Mouse (Mus musculus): ENCODE data around the gene Dnah14.
A peak's percentile ranks its signal among the peaks of the same experiment; 100 is the strongest.
"Not testable (repeated sequence)": the region's sequence is repeated elsewhere in the genome, so short reads cannot be mapped to it uniquely, and the experiment has no call there.

Dnah14 gene

DNA sequence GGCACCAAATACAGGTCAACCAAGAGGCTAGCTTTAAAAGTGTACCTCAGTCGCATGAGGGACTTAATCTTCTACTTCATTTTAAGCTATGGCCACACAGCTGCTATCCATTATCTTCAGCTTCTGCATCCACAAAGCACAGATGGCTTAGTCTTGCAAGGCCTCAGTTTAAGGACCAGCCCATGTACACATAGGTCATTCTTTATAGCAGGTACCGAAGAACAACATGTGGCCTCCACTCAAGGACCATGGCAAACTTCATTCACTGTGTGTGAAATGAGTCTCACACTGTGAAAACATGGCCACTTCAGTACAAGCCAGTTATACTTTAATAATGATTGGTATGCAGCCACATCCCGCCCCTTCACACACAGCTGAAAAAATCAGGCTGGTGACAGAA is 34.8 kb downstream of the Dnah14 start:
- no peak for DNase-seq

DNA sequence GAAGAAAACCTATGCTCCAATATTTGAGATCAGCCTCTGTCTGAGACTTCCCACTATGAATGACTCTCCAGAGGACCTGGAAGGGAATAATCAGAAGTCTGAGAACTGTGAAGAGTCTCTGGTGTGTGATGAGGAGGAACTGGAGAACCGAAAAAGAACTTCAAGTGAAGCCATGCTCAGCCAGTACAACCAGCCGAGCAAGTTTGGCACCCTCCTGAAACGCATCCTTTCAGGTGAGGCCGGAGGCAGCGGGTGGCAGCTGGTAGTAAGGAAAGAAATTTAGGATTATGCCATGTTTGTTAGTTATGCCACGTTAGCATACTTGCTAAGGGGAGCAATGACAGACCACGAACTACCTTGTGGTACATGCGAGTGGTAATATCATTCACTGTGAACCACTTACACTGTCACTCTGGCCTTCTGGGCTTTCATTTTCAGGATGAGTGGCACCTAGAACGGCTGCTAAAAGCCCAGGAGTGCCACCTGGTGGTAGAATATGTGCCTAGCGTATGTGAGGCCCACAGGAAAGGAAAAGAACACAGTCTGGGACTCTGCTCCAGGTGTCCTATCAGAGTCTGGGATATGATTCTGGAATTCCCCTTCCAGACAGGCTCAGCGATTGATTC is 39.6 kb downstream of the Dnah14 start:
- DNase-seq = peak; percentile 72

DNA sequence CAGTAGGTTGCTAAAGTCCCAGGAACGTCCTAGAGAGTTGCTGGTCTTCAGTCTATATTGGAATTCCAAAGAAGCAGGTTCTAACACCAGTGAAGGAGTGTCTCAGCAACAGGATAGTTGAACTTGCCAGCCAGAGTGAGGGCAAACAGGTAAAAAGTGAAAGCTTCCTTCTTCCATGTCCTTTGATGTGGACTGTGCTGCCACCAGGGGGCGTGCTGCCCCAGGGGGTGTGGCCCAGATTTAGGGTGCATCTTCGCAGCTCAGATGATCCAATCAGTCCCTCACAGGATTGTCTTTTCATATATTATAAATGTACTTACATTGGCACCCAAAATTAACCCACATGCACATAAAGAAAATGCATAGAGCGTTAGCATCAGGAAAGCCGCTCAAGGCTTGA is 41.0 kb downstream of the Dnah14 start:
- no peak for DNase-seq

DNA sequence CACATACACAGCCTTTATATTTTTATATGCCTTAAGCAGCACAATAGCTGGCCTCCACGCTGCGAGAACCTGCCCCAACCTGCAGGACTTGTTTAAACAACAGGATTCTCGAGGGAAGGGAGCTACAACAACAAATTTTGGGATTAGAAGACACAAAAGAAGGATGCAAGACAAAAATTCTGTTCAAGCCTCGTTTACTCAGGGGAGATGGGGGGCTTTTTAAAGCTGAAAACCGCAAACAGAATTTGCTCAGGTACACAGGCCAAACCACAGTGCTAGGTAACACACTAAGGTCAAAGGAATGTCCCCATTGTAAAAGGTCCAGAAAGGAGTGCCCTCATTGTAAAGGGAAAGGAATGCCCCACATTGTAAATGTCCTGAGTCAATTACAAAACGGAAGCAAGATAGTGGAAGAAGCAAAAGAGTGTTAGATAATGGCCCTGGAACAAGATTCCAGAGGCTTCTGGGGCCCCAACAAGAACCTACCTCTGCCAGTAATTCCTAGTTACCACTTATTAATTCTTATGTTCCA is 46.9 kb downstream of the Dnah14 start:
- DNase-seq = no peak

DNA sequence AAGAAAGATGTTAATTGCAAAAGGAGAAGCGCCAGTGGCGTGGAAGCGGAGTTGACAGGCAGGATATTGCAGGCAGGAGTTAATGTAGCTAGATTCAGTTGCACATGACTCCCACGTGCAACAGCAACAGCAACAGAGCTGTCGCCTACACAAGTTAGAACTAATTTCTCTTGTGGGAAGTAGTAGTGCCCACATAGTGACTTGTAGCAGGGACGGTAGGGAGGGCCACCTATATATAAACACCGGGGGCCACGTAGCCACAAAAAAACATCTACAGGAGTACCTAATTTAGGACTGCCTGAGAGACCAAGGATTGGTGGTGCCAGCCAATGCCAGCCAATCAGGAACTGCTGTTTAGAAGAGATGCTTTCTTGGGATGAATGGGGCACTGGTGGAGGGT is 48.5 kb downstream of the Dnah14 start:
- DNase-seq = no peak

DNA sequence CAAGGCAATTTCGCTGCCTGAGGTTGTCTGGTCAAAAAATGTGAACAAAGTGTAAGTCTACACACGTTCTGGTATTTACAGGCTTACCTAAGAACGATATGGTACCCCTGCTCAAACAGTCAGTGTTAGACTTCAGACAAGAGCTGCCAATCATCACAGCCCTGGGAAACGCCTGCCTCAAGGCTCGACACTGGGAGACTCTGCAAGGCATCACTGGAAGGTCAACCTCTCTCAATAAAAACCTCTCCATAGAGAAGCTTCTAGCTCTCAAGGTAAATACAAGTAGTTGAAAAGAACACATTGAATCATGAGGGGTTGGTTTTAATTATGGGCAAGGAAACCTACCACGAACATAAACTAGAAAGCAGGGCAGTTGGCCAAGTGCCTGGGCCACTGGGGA is 51.9 kb downstream of the Dnah14 start:
- no peak for DNase-seq

DNA sequence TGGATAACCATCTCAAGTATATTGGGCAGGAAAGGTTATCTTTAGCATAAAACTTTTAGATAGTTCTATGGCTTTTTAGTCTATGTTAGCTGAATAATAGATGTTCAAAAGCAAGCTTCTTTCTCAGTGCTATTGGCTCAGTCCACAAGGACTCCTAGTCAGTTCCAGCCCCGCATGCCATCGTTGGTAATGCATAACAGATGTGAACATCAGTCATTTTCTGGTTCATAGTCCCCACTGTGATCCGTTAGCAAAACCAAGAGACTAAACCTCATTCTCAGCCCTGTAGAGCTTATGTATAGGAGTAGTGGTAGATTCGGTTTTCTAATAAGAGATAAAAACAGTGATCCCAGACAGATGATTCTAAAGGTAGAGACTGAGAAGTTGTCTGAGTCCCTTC is 55.0 kb downstream of the Dnah14 start:
- no peak for DNase-seq

DNA sequence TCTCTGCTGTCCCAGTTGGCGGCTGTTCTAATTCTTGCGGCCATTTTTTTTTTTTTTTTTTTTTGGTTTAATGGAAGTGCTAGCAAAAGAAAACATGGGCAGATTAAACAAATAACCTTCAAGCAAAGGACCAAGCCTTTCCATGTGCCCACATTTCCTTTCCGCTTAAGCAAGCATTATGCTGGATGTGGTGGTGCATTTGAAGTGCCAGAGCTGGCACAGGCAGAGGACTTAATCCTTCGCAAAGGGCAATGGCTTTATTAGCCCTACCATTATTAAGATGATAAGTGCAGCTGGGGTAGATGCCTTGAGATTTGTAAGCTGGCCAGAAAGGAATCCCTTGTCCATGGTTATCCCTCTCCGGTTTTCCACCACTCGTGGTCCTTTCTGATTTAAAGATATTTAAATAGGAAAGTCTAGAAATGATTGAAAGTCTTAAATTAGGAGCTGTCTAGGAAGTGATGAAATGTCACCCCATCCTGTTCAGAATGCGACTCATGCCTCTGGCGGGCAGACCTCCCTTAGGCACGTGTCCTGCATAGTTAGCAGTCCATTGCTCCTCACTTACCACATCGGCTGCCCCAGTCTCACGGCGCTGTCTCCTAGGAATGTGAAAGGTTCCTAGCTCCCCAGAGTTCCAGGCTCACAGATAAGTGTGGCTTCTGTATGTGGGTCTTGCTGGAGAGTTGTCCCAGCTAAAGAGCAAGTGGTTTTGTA is 61.8 kb downstream of the Dnah14 start:
- DNase-seq = no peak

DNA sequence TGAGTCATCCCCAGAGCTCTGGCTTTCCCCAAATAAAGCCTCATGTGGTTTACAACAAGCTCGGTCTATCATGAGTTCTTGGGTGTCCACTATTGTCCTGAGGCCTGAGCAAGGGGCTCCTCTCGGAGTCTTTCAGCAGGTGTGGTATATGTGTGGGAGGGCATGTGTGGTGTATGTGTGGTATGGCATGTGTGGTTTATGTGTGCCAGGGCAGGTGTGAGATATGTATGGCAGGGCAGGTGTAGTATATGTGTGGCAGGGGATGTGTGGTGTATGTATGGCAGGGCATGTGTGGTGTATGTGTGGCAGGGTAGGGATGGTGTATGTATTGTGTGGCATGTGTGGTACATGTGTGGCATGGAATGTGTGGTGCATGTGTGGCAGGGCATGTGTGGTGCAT is 64.0 kb downstream of the Dnah14 start:
- DNase-seq = no peak

DNA sequence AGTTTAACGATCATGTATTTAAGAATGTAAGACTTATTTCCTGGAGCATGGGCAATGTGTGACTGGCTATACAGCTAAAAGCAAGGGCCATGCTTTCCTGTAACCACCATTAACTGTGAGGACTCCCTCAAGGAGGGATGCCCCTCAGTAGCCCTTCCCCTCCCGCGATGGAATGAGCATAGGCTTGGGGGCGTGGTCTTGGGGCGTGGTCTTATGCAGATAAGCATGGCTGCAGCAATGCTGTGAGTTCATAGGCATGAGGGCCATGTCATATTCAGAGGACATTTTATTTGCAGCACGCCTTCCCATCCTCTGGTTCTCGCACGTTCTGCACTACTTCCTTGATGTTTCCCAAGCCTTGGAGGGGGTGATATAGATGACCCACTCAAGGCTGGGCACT is 71.1 kb downstream of the Dnah14 start:
- DNase-seq = no peak

DNA sequence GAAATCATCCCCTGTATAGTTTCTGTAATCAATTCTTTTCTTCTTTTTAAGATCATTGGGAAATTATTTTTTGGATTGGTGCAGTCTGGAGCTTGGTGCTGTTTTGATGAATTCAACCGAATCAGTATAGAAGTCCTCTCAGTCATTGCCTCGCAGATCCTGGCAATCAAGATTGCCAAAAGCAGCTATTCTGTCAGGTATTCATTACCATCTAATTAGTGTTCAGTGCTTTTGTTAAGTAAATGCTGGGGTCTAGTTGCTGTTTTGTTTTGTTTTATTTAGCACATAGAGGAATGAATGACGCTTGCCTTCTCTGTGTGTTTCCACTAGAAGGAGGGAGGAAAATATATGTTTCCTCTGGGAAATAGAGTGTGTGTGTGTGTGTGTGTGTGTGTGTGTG is 77.1 kb downstream of the Dnah14 start:
- no peak for DNase-seq

DNA sequence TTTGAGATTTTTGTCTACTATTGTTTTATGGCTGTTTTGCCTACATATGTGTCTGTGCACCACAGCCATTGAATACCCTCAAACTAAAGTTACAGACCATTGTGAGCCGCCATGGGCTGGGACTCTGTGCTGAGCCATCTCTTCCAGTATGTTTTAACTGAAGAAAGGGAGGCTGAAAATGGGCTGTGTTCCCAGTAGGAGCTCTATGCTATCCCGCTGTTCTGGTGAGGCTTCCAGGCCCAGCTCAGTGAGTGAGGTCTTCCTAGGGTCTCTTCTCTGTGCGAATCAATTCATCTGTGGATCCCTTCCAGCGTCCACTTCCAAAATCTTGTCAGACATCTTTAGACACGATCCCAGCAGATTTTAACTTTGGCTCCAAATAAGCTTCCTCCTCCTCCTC is 80.1 kb downstream of the Dnah14 start:
- no peak for DNase-seq

DNA sequence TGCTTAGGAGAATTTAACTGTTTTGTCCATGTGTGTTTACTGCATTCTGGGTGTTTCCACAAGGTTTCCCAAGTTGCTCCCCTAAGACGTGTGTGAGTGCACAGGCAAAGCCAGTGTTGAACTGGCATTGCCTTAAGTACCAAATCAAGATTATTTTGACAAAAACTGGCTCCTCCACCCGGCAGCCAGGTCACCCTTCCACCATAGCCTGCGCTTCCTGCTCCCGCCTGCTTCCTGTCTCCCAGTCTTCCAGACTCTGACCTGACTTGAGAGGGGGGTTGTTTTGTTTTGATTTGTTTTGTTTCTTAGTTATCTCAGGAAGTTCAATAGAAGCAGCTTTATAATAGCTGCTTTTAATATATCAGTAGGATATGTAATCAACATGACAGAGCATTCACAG is 90.4 kb downstream of the Dnah14 start:
- DNase-seq = no peak

DNA sequence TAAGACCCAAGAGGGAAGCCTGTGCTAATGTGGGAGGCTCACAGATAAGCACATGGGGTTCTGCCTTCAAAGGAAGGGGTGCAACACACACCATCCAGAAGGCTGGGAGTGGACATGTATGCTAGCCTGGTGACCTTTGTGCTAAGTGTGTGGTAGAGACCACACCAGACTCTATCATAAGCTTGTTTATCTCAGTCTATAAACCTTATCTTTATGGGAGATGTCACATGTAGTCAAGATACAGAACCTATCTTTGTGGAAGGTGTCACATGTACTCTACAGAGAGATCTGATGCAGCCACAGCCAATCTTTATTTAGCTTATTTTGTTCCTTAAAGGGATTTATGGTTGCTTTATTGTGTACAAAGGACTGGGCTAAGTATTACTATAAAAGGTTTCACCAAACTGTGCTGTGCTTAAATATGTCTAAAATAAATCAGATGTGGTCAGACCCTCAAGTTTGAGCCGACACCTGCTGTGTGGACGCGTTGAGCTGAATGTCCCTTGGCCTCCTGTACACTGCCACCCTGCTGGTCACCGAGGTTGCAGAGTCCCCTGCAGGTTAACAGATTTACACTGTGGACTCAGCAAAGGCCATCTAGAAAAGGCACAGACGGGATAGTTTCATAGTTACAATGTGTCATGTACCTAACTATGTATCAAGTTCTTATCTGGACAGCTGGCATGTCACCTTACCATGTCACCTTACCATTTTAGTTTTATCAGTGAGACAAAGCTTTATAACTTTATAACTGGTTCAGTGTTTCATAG is 118.6 kb downstream of the Dnah14 start:
- DNase-seq = no peak

DNA sequence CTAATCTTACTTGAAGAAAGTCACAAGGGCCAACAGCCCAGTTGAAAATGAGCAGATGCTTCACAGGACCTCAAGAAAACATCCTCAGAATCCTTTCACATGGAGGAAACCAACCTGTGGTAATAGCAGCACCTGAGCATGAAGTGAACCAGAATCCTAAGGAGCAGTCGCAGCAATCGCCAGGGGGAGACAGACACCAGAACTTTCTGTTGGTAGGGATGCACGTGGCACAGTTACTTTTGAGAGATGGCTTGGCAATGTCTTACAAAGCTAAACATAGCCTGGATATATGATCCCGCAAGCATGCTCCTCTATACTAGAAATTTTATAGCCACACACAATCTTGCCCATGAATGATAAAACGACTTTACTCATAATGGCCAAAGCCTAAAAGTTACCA is 152.3 kb downstream of the Dnah14 start:
- peak; percentile 13 for DNase-seq

DNA sequence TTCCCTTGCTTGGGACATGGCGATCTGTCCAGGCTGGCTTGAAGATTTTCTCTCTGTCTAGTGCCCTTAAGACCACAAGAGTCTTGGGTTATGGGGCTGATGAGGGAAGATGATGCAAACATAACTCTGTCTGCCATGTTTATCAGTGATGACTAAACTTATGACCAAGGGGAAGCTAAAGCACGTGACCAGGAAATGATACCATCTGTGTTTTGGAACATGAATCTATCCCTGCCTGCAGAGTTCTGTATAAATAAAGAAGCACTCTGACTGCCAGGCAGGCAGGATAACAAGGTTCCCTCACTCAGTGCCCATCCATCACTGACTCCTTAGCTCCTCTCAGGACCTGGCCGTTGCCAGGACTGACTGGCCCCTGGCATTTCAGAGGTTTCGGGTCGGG is 157.2 kb downstream of the Dnah14 start:
- no peak for DNase-seq

DNA sequence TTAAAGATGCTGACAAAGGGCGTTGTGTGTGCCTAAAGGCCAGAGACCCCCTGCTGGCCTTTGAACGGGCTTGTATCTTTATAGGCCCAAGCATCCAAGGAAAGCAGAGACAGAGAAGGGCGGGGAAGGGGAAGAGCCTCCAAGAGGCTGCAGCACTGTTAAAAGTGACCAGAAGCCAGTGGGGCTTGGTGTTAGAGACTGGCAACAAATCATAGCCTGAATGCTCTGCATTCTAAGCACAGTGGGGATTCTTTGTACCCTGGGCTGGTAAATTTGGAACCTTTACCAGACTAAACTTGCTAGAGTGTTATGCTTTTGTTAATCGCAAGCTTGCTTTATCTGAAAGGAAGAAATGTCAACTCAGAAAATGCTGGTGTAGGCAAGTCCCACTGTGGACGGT is 163.9 kb downstream of the Dnah14 start:
- DNase-seq = no peak

DNA sequence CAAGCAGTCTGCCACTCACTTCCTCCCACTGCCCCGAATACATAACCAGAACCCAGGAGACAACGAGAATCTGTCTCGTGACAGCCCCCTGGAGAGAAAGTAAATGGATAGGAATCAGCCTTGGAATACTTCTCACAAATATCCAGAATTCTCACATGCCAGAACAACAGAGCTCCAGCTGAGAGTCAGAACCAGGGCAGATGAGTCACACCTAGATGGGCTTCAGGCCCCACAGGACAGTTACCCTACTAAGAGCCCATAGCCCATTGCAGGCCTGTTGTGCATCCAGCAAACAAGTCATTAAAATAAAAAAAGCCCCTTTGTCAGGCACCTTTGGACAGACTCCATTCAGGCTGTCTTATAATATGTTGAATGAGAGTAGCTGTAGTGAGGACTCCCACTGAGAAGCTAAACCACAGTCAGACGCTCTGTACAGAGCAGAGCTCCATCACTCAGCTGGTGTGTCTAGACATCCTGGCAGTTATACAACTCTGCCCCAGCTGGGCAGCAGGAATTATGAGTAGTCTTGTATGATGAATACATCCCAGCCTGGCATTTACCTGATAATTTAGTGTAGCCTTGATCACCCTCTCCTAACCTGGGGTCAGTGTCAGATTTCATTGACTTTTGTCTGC is 166.0 kb downstream of the Dnah14 start:
- no peak for DNase-seq

DNA sequence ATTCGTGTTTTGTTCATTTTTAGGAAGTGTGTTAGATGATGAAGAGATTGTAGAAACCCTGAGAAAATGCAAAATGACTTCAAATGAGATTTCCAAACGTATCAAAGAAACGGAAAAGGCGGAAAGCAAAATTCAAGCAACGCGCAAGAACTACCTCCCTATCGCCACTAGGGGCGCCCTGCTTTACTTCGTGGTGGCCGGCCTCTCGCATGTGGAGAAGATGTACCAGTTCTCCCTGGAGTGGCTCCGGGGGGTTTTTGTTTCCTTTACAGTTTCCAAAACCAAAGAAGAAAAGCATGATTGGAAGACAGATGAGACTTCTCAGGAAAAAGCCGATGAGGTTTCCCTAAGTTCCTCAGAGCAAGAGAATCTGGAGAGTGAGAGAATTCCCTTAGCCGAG is 193.0 kb downstream of the Dnah14 start:
- no peak for DNase-seq

DNA sequence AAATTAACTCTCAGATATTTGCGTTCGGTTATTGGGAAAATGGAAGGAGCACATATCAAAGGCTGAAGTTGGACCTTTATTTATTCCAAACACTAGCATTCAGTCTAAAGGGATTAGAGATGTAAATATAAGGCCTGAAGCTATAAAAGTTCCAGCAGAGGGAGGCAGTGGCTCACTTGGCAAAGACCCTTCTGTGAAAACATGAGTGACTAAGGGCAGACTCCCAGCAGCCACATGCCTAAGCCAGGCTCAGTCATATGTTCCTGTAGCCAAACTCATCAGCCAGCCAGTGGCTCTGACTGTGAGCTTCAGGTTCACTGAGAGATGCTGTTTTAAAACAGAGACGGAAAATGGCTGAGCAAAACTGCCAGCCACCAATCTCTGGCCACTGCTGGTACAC is 195.5 kb downstream of the Dnah14 start:
- no peak for DNase-seq

DNA sequence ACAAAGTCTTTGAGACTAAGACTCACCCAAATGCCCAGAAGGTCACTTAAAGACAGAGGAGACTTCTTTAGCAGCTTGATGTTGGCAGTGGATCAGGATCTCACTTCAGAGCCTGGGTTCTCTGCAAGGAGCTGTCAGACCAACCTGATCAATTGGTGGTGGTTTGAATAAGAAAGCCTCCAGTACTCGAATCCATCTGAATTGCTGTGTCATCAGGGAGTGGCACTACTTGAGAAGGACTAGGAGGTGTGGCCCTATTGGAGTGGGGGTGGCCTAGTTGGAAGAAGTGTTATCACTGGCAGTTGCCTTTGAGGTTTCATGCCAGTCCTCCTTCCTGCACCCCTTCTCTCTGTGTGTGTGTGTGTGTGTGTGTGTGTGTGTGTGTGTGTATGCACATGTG is 200.2 kb downstream of the Dnah14 start:
- DNase-seq = no peak

DNA sequence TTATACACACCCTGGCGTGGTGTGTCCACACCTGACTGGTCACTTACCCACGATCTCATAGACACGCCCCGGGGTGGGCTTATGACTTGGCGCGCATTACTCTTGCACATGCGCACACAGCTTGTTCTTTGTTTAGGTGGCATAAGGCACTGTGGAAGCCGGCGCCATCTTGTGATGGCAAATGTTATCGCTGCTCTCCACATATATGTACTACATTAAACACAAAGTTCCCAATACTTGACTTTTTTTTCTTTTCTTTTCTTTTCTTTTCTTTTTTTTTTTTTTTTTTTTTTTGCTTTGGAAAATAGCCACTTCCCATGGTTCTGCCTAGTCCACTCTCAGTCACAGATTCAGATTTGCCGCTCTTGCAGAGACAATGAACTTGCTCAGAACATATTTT is 206.2 kb downstream of the Dnah14 start:
- DNase-seq = not testable (repeated sequence)

DNA sequence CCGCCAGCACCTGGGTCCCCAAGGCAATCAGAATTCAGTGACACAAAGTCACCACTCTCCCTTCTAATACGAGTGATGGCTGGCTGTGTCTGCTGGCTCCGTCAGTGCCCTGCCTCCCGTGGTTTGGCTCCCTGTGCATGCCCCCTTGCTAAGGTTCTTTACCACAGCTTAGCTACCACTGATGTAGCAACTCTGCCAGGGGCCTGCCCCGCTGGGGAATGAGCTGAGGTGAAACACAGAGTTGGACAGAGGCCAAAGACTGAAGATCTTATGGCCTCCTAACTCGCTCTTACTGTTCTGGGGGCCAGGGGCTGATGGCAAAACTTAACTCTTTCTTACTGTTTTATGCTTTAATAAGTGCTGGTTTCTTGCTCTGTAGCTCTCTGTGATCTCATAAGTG is 213.6 kb downstream of the Dnah14 start:
- no peak for DNase-seq

DNA sequence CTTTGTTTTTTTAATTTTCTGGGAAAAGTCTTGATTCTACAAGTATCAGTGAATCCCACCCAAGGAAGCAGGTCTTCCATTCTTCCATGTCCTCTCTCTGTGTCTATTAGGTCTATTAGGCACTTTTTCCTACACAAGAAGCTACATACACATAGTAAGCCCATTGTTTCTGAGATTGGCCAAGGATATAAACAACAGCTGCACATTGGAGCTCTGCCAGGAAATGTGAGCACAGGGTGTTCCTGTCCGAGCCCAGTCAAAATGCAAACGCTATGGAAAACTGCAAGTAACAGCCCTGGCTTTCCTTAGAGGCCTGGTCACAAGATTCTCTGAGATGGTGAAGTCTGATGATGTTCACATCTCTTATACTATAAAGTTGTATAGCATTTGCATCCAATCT is 217.2 kb downstream of the Dnah14 start:
- DNase-seq = peak; percentile 9
